Mouse (Mus musculus): ENCODE data around the gene Dmwd. TPM values are rescaled to one million over a fixed set of nuclear protein-coding genes. Genes with fewer than 3 reads are reported as not detected.

Gene Dmwd
- polyA plus RNA-seq, 1 experiment from 2014 or later = 3.2 TPM

DNA sequence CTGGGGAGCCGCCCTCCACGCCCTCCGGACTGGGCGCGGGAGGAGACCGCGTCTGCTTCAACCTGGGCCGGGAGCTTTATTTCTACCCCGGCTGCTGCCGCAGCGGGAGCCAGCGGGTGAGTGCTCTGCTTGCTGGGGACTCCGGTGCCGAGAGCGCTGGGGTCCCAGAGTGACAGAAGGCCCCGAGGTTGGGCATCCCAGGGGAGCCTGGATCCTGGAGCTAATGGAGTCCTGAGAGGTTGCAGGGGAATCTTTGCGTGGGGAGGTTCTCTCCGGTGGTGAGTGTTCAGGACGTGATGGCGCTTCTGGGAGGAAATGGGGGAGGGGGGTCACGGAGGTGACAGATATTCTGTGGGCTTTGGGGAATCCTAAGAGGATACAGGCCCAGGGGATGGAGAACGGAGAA lies 562 bp downstream of the Dmwd start:
- 1% methylated on average over 21 of the region's 22 CpGs for WGBS (ENCODE audit: insufficient replicate concordance)
- H3K36me3 ChIP-seq (replicated peaks; ENCODE audit: insufficient read depth, low read length) = peaks cover 17% of the 10 kb centered on the region
- peak overlapping the region; percentile 72 for H3K4me3 ChIP-seq (ENCODE audit: low read depth, low read length)
- H3K4me1 ChIP-seq (ENCODE audit: insufficient read depth) = peaks cover 26% of the 10 kb centered on the region
- H3K4me2 ChIP-seq (ENCODE audit: low read depth, low read length) = peak overlapping the region; percentile 90
- DNase-seq (peak; percentile 52), ATAC-seq (no peak)
- no peak for TF ChIP-seq CTCF (IDR thresholded peaks at IDR 0.05; ENCODE audit: low read depth)
- TF ChIP-seq EP300 (IDR thresholded peaks at IDR 0.05; ENCODE audit: low read depth) = no peak
- H3K9me3 ChIP-seq (ENCODE audit: low read length) = no peaks in the 10 kb centered on the region
- H3K9ac ChIP-seq (replicated peaks) = peak overlapping the region; percentile 85
- peak overlapping the region; percentile 89 for H3K27ac ChIP-seq (ENCODE audit: low read depth)
- peaks cover 38% of the 10 kb centered on the region for H3K27me3 ChIP-seq (ENCODE audit: insufficient read depth, low read length)

- TF ChIP-seq EP300 (IDR thresholded peaks at IDR 0.05; ENCODE audit: low read depth) (peak; percentile 46; the same call in 1 of the 2 replicates), CTCF (IDR thresholded peaks at IDR 0.05; ENCODE audit: low read depth) (no peak)
- Histone ChIP-seq H3K4me2 (ENCODE audit: low read depth, low read length) (peak overlapping the region; percentile 90), H3K27ac (ENCODE audit: low read depth) (peak overlapping the region; percentile 16; the same call in 1 of the 2 replicates), H3K4me1 (ENCODE audit: insufficient read depth) (peaks cover 28% of the 10 kb centered on the region), H3K4me3 (ENCODE audit: low read depth, low read length) (peak overlapping the region; percentile 72; the same call in 1 of the 2 replicates), H3K36me3 (replicated peaks; ENCODE audit: insufficient read depth, low read length) (peaks cover 17% of the 10 kb centered on the region), H3K27me3 (ENCODE audit: insufficient read depth, low read length) (peaks cover 39% of the 10 kb centered on the region), H3K9me3 (ENCODE audit: low read length) (no peaks in the 10 kb centered on the region), H3K9ac (replicated peaks) (no peak overlapping the region)
- WGBS (ENCODE audit: insufficient replicate concordance) = 30% methylated on average over 14 of the region's 14 CpGs
- no peak for ATAC-seq
- peak; percentile 76 for DNase-seq
Observed at GRCm38 (mm10) chr7:19077761-19078160, 1.7 kb downstream of the Dmwd start.

GRCm38 (mm10) chr7:19078732-19079131 lies 2.7 kb downstream of the Dmwd start:
- DNase-seq (no peak), ATAC-seq (no peak)
- peaks cover 38% of the 10 kb centered on the region for H3K4me1 ChIP-seq (ENCODE audit: insufficient read depth)
- WGBS (ENCODE audit: insufficient replicate concordance) = 67% methylated on average over 3 of the region's 3 CpGs
- H3K36me3 ChIP-seq (replicated peaks; ENCODE audit: insufficient read depth, low read length) = peaks cover 17% of the 10 kb centered on the region
- H3K9ac ChIP-seq (replicated peaks) = no peak overlapping the region
- no peak overlapping the region for H3K4me3 ChIP-seq (ENCODE audit: low read depth, low read length)
- peaks cover 32% of the 10 kb centered on the region for H3K27me3 ChIP-seq (ENCODE audit: insufficient read depth, low read length)
- no peak overlapping the region for H3K27ac ChIP-seq (ENCODE audit: low read depth)
- TF ChIP-seq EP300 (IDR thresholded peaks at IDR 0.05; ENCODE audit: low read depth) = no peak
- TF ChIP-seq CTCF (IDR thresholded peaks at IDR 0.05; ENCODE audit: low read depth) = no peak
- H3K4me2 ChIP-seq (ENCODE audit: low read depth, low read length) = no peak overlapping the region
- H3K9me3 ChIP-seq (ENCODE audit: low read length) = no peaks in the 10 kb centered on the region

DNA sequence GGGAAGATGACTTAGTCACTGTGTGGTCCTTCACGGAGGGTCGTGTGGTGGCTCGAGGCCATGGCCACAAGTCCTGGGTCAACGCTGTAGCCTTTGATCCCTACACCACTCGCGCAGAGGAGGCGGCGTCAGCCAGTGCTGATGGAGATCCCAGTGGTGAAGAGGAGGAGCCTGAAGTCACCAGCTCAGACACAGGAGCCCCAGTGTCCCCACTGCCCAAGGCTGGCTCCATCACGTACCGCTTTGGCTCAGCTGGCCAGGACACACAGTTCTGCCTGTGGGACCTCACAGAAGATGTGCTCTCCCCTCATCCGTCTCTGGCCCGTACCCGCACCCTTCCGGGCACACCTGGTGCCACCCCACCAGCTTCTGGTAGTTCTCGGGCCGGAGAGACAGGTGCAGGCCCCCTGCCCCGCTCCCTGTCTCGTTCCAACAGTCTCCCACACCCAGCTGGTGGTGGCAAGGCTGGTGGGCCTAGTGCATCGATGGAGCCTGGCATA lies 4.5 kb downstream of the Dmwd start:
- DNase-seq (peak; percentile 15), ATAC-seq (no peak)
- Histone ChIP-seq H3K36me3 (replicated peaks; ENCODE audit: insufficient read depth, low read length) (peaks cover 17% of the 10 kb centered on the region), H3K4me3 (ENCODE audit: low read depth, low read length) (no peak overlapping the region), H3K27me3 (ENCODE audit: insufficient read depth, low read length) (peaks cover 30% of the 10 kb centered on the region; the same call in 1 of the 2 replicates), H3K27ac (ENCODE audit: low read depth) (no peak overlapping the region), H3K9ac (replicated peaks) (no peak overlapping the region), H3K4me2 (ENCODE audit: low read depth, low read length) (no peak overlapping the region), H3K9me3 (ENCODE audit: low read length) (no peaks in the 10 kb centered on the region), H3K4me1 (ENCODE audit: insufficient read depth) (peaks cover 51% of the 10 kb centered on the region)
- 83% methylated on average over 19 of the region's 19 CpGs for WGBS (ENCODE audit: insufficient replicate concordance)
- no peak for TF ChIP-seq EP300 (IDR thresholded peaks at IDR 0.05; ENCODE audit: low read depth)
- TF ChIP-seq CTCF (IDR thresholded peaks at IDR 0.05; ENCODE audit: low read depth) = no peak

- TF ChIP-seq EP300 (IDR thresholded peaks at IDR 0.05; ENCODE audit: low read depth) (no peak), CTCF (IDR thresholded peaks at IDR 0.05; ENCODE audit: low read depth) (no peak)
- Histone ChIP-seq H3K27me3 (ENCODE audit: insufficient read depth, low read length) (peaks cover 35% of the 10 kb centered on the region), H3K4me2 (ENCODE audit: low read depth, low read length) (no peak overlapping the region), H3K27ac (ENCODE audit: low read depth) (no peak overlapping the region), H3K4me3 (ENCODE audit: low read depth, low read length) (no peak overlapping the region), H3K4me1 (ENCODE audit: insufficient read depth) (peaks cover 52% of the 10 kb centered on the region), H3K9me3 (ENCODE audit: low read length) (no peaks in the 10 kb centered on the region), H3K9ac (replicated peaks) (peak overlapping the region; percentile 44; the same call in 1 of the 2 replicates), H3K36me3 (replicated peaks; ENCODE audit: insufficient read depth, low read length) (peaks cover 17% of the 10 kb centered on the region)
- DNase-seq = peak; percentile 17
- WGBS (ENCODE audit: insufficient replicate concordance) = 80% methylated on average over 4 of the region's 4 CpGs
- no peak for ATAC-seq
Observed at GRCm38 (mm10) chr7:19082171-19082570, 6.1 kb downstream of the Dmwd start.

DNA sequence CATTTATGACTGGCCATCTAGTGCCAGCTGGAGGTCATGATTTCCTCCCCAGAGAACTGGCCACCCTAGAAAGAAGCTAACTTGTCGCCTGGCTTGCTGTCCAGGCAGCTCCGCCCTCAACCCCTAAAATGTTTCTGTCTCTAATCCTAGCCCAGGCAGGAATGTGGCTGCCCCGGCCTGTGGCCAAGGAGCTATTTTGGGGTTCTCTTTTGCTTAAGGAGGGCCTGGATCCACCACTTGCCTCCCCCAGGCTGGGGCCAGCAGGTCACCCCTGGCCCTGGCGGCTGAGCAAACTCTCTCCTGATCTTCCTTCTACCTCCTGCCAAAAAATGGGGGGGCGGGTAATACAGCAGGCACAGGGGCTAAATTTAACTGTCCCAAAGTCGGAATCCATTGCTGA lies 7.1 kb downstream of the Dmwd start:
- peaks cover 16% of the 10 kb centered on the region for H3K36me3 ChIP-seq (replicated peaks; ENCODE audit: insufficient read depth, low read length)
- H3K27ac ChIP-seq (ENCODE audit: low read depth) = 0 out of 2 replicates have a peak overlapping the region, but pooled peaks have one; percentile 44
- DNase-seq = peak; percentile 14
- TF ChIP-seq EP300 (IDR thresholded peaks at IDR 0.05; ENCODE audit: low read depth) = no peak
- TF ChIP-seq CTCF (IDR thresholded peaks at IDR 0.05; ENCODE audit: low read depth) = no peak
- no peak overlapping the region for H3K4me3 ChIP-seq (ENCODE audit: low read depth, low read length)
- H3K9me3 ChIP-seq (ENCODE audit: low read length) = no peaks in the 10 kb centered on the region
- peaks cover 44% of the 10 kb centered on the region for H3K4me1 ChIP-seq (ENCODE audit: insufficient read depth)
- H3K4me2 ChIP-seq (ENCODE audit: low read depth, low read length) = peak overlapping the region; percentile 51
- peaks cover 42% of the 10 kb centered on the region for H3K27me3 ChIP-seq (ENCODE audit: insufficient read depth, low read length)
- 62% methylated on average over 6 of the region's 6 CpGs for WGBS (ENCODE audit: insufficient replicate concordance)
- ATAC-seq = no peak
- no peak overlapping the region for H3K9ac ChIP-seq (replicated peaks)

All from liver, postnatal 0 days (tissue).